22 mouse cellular contexts compared by ENCODE assay signal in genomic region chr16:85308429-85308828, GRCm38 (mm10).
DNase-seq lines count a peak whose midpoint lies in the region; ATAC-seq and TF ChIP-seq lines count a peak whose summit lies in the region.
"Had no signal": no experiment of that assay in that cellular context is flagged by ENCODE, and none has a peak within 500 bp of the region (broad histone marks: within the 10 kb centered on the region; RNA-seq: fewer than 3 reads in every experiment).

No protein-coding gene starts in this region.

- H3K27me3 ChIP-seq in forebrain, embryonic 11.5 days (ENCODE audit: control insufficient read depth, insufficient read depth, low read length), result no peaks in the 10 kb centered on the region
- no peaks in the 10 kb centered on the region for H3K27me3 ChIP-seq in forebrain, postnatal 0 days (ENCODE audit: insufficient read depth, low read length)
- no peaks in the 10 kb centered on the region for H3K27me3 ChIP-seq in forebrain, embryonic 13.5 days
- no peaks in the 10 kb centered on the region for H3K27me3 ChIP-seq in hindbrain, embryonic 12.5 days
- no peaks in the 10 kb centered on the region for H3K27me3 ChIP-seq in midbrain, embryonic 12.5 days
- H3K27me3 ChIP-seq: embryonic facial prominence, embryonic 13.5 days; limb, embryonic 15.5 days; liver, embryonic 15.5 days; lung, embryonic 15.5 days; megakaryocyte, embryonic 14.5 days had no signal

- 0 out of 2 replicates have a peak overlapping the region, but pooled peaks have one; percentile 18 for H3K27ac ChIP-seq in forebrain, embryonic 11.5 days (ENCODE audit: low read depth, low read length)
- H3K27ac ChIP-seq in forebrain, postnatal 0 days (ENCODE audit: low read depth, low read length), result no peak overlapping the region
- H3K27ac ChIP-seq in forebrain, embryonic 13.5 days, result peak overlapping the region; percentile 54; the same call in 1 of the 2 replicates
- H3K27ac ChIP-seq in hindbrain, embryonic 12.5 days, result peak overlapping the region; percentile 66
- H3K27ac ChIP-seq in midbrain, embryonic 12.5 days (replicated peaks), result peak overlapping the region; percentile 39; the same call in 1 of the 2 replicates
- H3K27ac ChIP-seq: embryonic facial prominence, embryonic 13.5 days; left cerebral cortex, adult 2 months; limb, embryonic 15.5 days; liver, embryonic 15.5 days; lung, embryonic 15.5 days had no signal

- H3K9ac ChIP-seq in forebrain, embryonic 11.5 days (ENCODE audit: low read length), result no peak overlapping the region
- H3K9ac ChIP-seq in forebrain, postnatal 0 days, result no peak overlapping the region
- no peak overlapping the region for H3K9ac ChIP-seq in forebrain, embryonic 13.5 days
- H3K9ac ChIP-seq in hindbrain, embryonic 12.5 days, result no peak overlapping the region
- H3K9ac ChIP-seq in midbrain, embryonic 12.5 days (replicated peaks), result no peak overlapping the region
- H3K9ac ChIP-seq: embryonic facial prominence, embryonic 13.5 days; limb, embryonic 15.5 days; liver, embryonic 15.5 days; lung, embryonic 15.5 days had no signal

- TF ChIP-seq CTCF in forebrain, postnatal 0 days (IDR thresholded peaks at IDR 0.05; ENCODE audit: low read depth), result no peak

- no peak overlapping the region for H3K4me3 ChIP-seq in forebrain, embryonic 11.5 days (ENCODE audit: low read depth, low read length)
- no peak overlapping the region for H3K4me3 ChIP-seq in forebrain, postnatal 0 days (ENCODE audit: low read depth, low read length)
- no peak overlapping the region for H3K4me3 ChIP-seq in forebrain, embryonic 13.5 days
- no peak overlapping the region for H3K4me3 ChIP-seq in hindbrain, embryonic 12.5 days
- no peak overlapping the region for H3K4me3 ChIP-seq in midbrain, embryonic 12.5 days
- H3K4me3 ChIP-seq: embryonic facial prominence, embryonic 13.5 days; left cerebral cortex, adult 2 months; limb, embryonic 15.5 days; liver, embryonic 15.5 days; lung, embryonic 15.5 days; megakaryocyte, embryonic 14.5 days had no signal

- peak; percentile 68 for ATAC-seq in forebrain, embryonic 11.5 days (replicated peaks; ENCODE audit: low FRiP score)
- no peak for ATAC-seq in forebrain, postnatal 0 days
- ATAC-seq in forebrain, embryonic 13.5 days, result peak; percentile 65
- ATAC-seq in hindbrain, embryonic 12.5 days (ENCODE audit: low FRiP score), result peak; percentile 58
- peak; percentile 68; the same call in 1 of the 2 replicates for ATAC-seq in midbrain, embryonic 12.5 days (ENCODE audit: low FRiP score, low read depth)
- ATAC-seq: activated CD4-positive, CD25-positive, alpha-beta regulatory T cell, adult 4 months had no signal

- H3K4me1 ChIP-seq in forebrain, embryonic 11.5 days (replicated peaks; ENCODE audit: control insufficient read depth, insufficient read depth, low read length), result no peaks in the 10 kb centered on the region
- H3K4me1 ChIP-seq in forebrain, postnatal 0 days (ENCODE audit: insufficient read depth), result no peaks in the 10 kb centered on the region
- peaks cover 6% of the 10 kb centered on the region; the same call in 1 of the 2 replicates for H3K4me1 ChIP-seq in forebrain, embryonic 13.5 days
- peaks cover 12% of the 10 kb centered on the region for H3K4me1 ChIP-seq in hindbrain, embryonic 12.5 days
- 0 out of 2 replicates have a peak, but pooled peaks cover 2% of the 10 kb centered on the region for H3K4me1 ChIP-seq in midbrain, embryonic 12.5 days
- H3K4me1 ChIP-seq: embryonic facial prominence, embryonic 13.5 days; limb, embryonic 15.5 days; liver, embryonic 15.5 days; lung, embryonic 15.5 days; megakaryocyte, embryonic 14.5 days had no signal

- no peak overlapping the region for H3K4me2 ChIP-seq in forebrain, embryonic 11.5 days (ENCODE audit: low read depth, low read length, severe bottlenecking)
- no peak overlapping the region for H3K4me2 ChIP-seq in forebrain, postnatal 0 days (ENCODE audit: low read depth)
- H3K4me2 ChIP-seq in forebrain, embryonic 13.5 days, result no peak overlapping the region
- no peak overlapping the region for H3K4me2 ChIP-seq in hindbrain, embryonic 12.5 days (replicated peaks)
- H3K4me2 ChIP-seq in midbrain, embryonic 12.5 days (replicated peaks), result no peak overlapping the region
- H3K4me2 ChIP-seq: embryonic facial prominence, embryonic 13.5 days; heart, embryonic 11.5 days; limb, embryonic 15.5 days; liver, embryonic 15.5 days; lung, embryonic 15.5 days had no signal

- no peak for DNase-seq in forebrain, embryonic 11.5 days (ENCODE audit: low spot score)
- DNase-seq in forebrain, postnatal 0 days, result no peak
- DNase-seq in kidney, adult 11 months, result no peak
- no peak for DNase-seq in ovary, postnatal 10 days (ENCODE audit: low spot score)
- no peak for DNase-seq in adrenal gland, postnatal 14 days
- DNase-seq: adrenal gland, adult 8-10 months; gastrocnemius, postnatal 10 days; kidney, postnatal 4 days; lung, postnatal 36 days; right cerebral cortex, postnatal 4 days; thymus, postnatal 36 days had no signal

- WGBS in forebrain, embryonic 11.5 days, result 75% methylated on average over 2 of the region's 2 CpGs
- 27% methylated on average over 2 of the region's 2 CpGs for WGBS in forebrain, postnatal 0 days
- 50% methylated on average over 2 of the region's 2 CpGs for WGBS in forebrain, embryonic 13.5 days
- 31% methylated on average over 2 of the region's 2 CpGs for WGBS in hindbrain, embryonic 12.5 days
- WGBS in midbrain, embryonic 12.5 days, result 43% methylated on average over 2 of the region's 2 CpGs

- no peaks in the 10 kb centered on the region for H3K9me3 ChIP-seq in forebrain, embryonic 11.5 days (ENCODE audit: control insufficient read depth, low read length)
- H3K9me3 ChIP-seq in forebrain, postnatal 0 days (ENCODE audit: low read length), result no peaks in the 10 kb centered on the region
- no peaks in the 10 kb centered on the region for H3K9me3 ChIP-seq in forebrain, embryonic 13.5 days (replicated peaks)
- no peaks in the 10 kb centered on the region for H3K9me3 ChIP-seq in hindbrain, embryonic 12.5 days (replicated peaks)
- H3K9me3 ChIP-seq in midbrain, embryonic 12.5 days, result no peaks in the 10 kb centered on the region
- H3K9me3 ChIP-seq: embryonic facial prominence, embryonic 13.5 days; limb, embryonic 15.5 days; liver, embryonic 15.5 days; lung, embryonic 15.5 days had no signal

- H3K36me3 ChIP-seq in forebrain, embryonic 11.5 days (ENCODE audit: control insufficient read depth, insufficient read depth, low read length), result no peaks in the 10 kb centered on the region
- H3K36me3 ChIP-seq in forebrain, postnatal 0 days (ENCODE audit: insufficient read depth), result no peaks in the 10 kb centered on the region
- H3K36me3 ChIP-seq in forebrain, embryonic 13.5 days (ENCODE audit: poor library complexity, severe bottlenecking), result no peaks in the 10 kb centered on the region
- H3K36me3 ChIP-seq in hindbrain, embryonic 12.5 days, result no peaks in the 10 kb centered on the region
- no peaks in the 10 kb centered on the region for H3K36me3 ChIP-seq in midbrain, embryonic 12.5 days
- H3K36me3 ChIP-seq: embryonic facial prominence, embryonic 13.5 days; limb, embryonic 15.5 days; liver, embryonic 15.5 days; lung, embryonic 15.5 days had no signal
